Comparison of ENCODE assay signal across 8 mouse cellular contexts in the genomic region with DNA sequence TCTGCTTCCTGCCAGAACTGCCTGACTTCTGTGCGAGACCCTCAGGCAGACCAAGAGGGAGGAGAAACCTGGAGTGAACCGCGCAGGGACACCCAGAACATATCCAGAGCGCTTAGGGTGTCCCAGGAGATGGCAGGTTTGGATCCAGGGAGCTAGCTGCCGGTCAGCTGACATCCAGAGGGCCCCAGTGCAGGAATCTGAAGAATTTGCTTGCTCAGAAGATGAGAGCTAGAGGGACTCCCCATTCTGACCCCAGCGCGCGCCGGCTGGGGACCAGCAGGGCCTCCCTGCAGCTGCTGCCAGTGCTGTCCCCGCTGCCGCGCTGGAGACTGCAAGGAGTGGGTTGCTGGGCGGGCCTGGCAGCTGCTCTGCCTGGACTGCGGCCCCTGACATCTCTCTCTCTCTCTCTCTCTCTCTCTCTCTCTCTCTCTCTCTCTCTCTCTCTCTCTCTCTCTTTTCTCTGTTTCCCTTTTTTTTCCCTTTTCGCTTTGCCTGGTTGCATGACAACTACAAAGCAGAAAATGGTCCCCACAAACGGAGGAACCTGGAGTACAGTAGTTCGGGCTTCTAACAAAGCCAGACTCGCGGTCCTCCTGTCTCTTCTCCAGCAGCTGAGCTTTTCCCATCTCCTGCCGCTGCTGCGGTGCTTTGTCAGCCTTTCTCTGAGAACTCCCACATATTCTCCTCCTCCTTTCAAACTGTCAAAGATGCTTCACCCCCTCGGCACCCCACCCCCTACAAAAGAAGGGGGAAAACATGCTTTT.
DNase-seq lines count a peak whose midpoint lies in the region; ATAC-seq and TF ChIP-seq lines count a peak whose summit lies in the region.

No protein-coding gene starts in this region.

- no peak for TF ChIP-seq CTCF in lung, embryonic 14.5 days (IDR thresholded peaks at IDR 0.05; ENCODE audit: low read depth)

- H3K36me3 ChIP-seq in megakaryocyte, embryonic 14.5 days (replicated peaks; ENCODE audit: low read length), result no peaks in the 10 kb centered on the region
- no peaks in the 10 kb centered on the region for H3K36me3 ChIP-seq in forebrain, embryonic 13.5 days (ENCODE audit: poor library complexity, severe bottlenecking)
- H3K36me3 ChIP-seq in hindbrain, embryonic 10.5 days, result no peaks in the 10 kb centered on the region
- H3K36me3 ChIP-seq in lung, embryonic 14.5 days (ENCODE audit: insufficient read depth), result no peaks in the 10 kb centered on the region

- under 1% methylated on average over 22 of the region's 22 CpGs for WGBS in forebrain, embryonic 13.5 days
- under 1% methylated on average over 22 of the region's 22 CpGs for WGBS in hindbrain, embryonic 10.5 days
- under 1% methylated on average over 22 of the region's 22 CpGs for WGBS in lung, embryonic 14.5 days

- DNase-seq in hindbrain, embryonic 10.5 days (ENCODE audit: low spot score), result peak; percentile 87
- DNase-seq in layer of hippocampus, adult 9-11 months, result peak; percentile 11
- DNase-seq in lung, embryonic 14.5 days, result peak; percentile 87
- DNase-seq in retina, postnatal 1 day, result peak; percentile 90
- DNase-seq in spleen, postnatal 14 days (ENCODE audit: low spot score in 2 of 2), result no peak

- peak overlapping the region; percentile 70 for H3K27ac ChIP-seq in forebrain, embryonic 13.5 days
- peak overlapping the region; percentile 89 for H3K27ac ChIP-seq in hindbrain, embryonic 10.5 days
- H3K27ac ChIP-seq in lung, embryonic 14.5 days (ENCODE audit: low read depth), result peak overlapping the region; percentile 58; the same call in 1 of the 2 replicates

- H3K9me3 ChIP-seq in megakaryocyte, embryonic 14.5 days, result no peaks in the 10 kb centered on the region
- no peaks in the 10 kb centered on the region for H3K9me3 ChIP-seq in forebrain, embryonic 13.5 days (replicated peaks)
- H3K9me3 ChIP-seq in hindbrain, embryonic 10.5 days, result no peaks in the 10 kb centered on the region
- H3K9me3 ChIP-seq in lung, embryonic 14.5 days (ENCODE audit: low read depth, low read length), result no peaks in the 10 kb centered on the region

- peak overlapping the region; percentile 73 for H3K4me2 ChIP-seq in forebrain, embryonic 13.5 days
- H3K4me2 ChIP-seq in lung, embryonic 14.5 days, result peak overlapping the region; percentile 66

- no peaks in the 10 kb centered on the region for H3K4me1 ChIP-seq in megakaryocyte, embryonic 14.5 days
- peaks cover 27% of the 10 kb centered on the region for H3K4me1 ChIP-seq in forebrain, embryonic 13.5 days
- peaks cover 21% of the 10 kb centered on the region for H3K4me1 ChIP-seq in hindbrain, embryonic 10.5 days (replicated peaks)
- 0 out of 2 replicates have a peak, but pooled peaks cover 5% of the 10 kb centered on the region for H3K4me1 ChIP-seq in lung, embryonic 14.5 days (ENCODE audit: insufficient read depth)

- H3K27me3 ChIP-seq in megakaryocyte, embryonic 14.5 days (replicated peaks), result peaks cover 3% of the 10 kb centered on the region
- no peaks in the 10 kb centered on the region for H3K27me3 ChIP-seq in forebrain, embryonic 13.5 days
- H3K27me3 ChIP-seq in hindbrain, embryonic 10.5 days (ENCODE audit: insufficient read depth, poor library complexity, severe bottlenecking), result no peaks in the 10 kb centered on the region
- no peaks in the 10 kb centered on the region for H3K27me3 ChIP-seq in lung, embryonic 14.5 days (ENCODE audit: insufficient read depth, low read length)

- ATAC-seq in megakaryocyte, adult 5-6 weeks (ENCODE audit: poor library complexity, severe bottlenecking), result no peak
- peak; percentile 93 for ATAC-seq in forebrain, embryonic 13.5 days
- peak; percentile 100 for ATAC-seq in lung, embryonic 14.5 days (ENCODE audit: insufficient read depth)

- H3K4me3 ChIP-seq in megakaryocyte, embryonic 14.5 days (replicated peaks), result peak overlapping the region; percentile 5
- H3K4me3 ChIP-seq in forebrain, embryonic 13.5 days, result peak overlapping the region; percentile 41
- H3K4me3 ChIP-seq in hindbrain, embryonic 10.5 days, result peak overlapping the region; percentile 52
- peak overlapping the region; percentile 29 for H3K4me3 ChIP-seq in lung, embryonic 14.5 days (ENCODE audit: low read depth, low read length)

- H3K9ac ChIP-seq in forebrain, embryonic 13.5 days, result peak overlapping the region; percentile 70
- H3K9ac ChIP-seq in lung, embryonic 14.5 days, result peak overlapping the region; percentile 45

Comparison
In these comparisons a context has a peak if more than half of its experiments do, and no peak if none do; other contexts are left out.
1. DNase-seq: peak in hindbrain, embryonic 10.5 days (single experiment), layer of hippocampus, adult 9-11 months (single experiment), lung, embryonic 14.5 days (single experiment) and retina, postnatal 1 day (single experiment); none in spleen, postnatal 14 days (0 of 2).
2. Peak in every context shown above with its lines, with median percentiles within 50 percentile points of each other: H3K4me3 ChIP-seq and H3K27ac ChIP-seq.